Mouse (Mus musculus) kidney, postnatal 36 days (tissue): ENCODE data around the gene Klra17.
"Not testable (repeated sequence)": the region's sequence is repeated elsewhere in the genome, so short reads cannot be mapped to it uniquely, and the experiment has no call there.

Experiments used
- DNase-seq, 2 experiments: peaks; one replicate each; pipeline ENCODE4 v3.0.0; 2021 to 2022; ENCODE audit warnings: mixed read lengths in 2 of 2

The Klra17 gene

GRCm38 (mm10) chr6:129876549-129876948 lies at the start of gene Klra17:
TSS of gene Klra17 (minus strand) at chr6:129876672.
- DNase-seq: no peak

DNA sequence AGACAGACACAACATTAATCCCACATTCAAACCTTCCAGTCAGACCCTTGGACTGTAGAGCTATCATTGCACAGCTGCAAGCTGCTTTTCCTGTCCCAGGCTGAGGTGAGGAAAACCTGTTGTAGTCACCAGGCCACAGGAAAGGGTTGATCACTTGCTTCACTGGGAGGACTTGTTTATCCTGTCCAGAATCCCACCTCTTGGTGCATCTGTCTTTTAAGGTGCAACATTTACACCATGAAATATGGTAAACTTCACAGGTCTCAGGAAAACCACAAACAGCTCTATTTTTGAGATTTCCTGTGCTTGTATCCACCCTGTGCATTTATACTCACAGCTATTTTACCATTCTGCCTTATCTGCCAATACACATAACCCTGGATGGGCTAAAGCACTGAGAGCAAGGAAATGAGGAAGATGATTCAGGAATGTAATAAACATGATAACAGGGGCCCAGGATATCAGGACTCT lies 41.0 kb upstream of the Klra17 start, which contains the start of gene Klra5:
TSS of gene Klra5 (minus strand) at position 175 of the 471 bp plus-strand sequence.
- not testable (repeated sequence) for DNase-seq

DNA sequence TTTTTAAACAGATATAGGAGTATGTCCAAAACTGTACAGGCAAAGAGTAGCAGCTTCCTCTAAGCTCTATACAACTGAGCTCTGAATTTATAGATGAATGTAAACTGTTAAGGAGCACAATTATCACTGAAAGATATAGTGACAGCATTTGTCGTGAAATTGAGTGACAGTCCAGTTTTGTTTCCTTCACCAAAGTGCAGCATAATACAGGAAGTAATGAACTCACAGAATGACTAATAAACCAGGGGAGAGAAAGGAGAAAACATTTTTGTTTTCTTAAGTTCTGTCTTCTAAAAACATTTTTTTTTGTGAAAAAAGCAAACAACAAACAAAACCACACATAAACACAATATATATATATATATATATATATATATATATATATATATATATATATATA lies 40.5 kb upstream of the Klra17 start:
- DNase-seq: no peak

- DNase-seq: no peak
Observed at GRCm38 (mm10) chr6:129882525-129882924, 6.1 kb upstream of the Klra17 start.

DNA sequence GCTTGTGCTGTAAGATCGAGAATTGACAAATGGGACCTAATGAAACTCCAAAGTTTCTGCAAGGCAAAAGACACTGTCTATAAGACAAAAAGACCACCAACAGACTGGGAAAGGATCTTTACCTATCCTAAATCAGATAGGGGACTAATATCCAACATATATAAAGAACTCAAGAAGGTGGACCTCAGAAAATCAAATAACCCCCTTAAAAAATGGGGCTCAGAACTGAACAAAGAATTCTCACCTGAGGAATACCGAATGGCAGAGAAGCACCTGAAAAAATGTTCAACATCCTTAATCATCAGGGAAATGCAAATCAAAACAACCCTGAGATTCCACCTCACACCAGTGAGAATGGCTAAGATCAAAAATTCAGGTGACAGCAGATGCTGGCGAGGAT lies 14.1 kb downstream of the Klra17 start, which contains the start of gene Gm17631:
TSS of gene Gm17631 (plus strand) at position 301 of the 400 bp plus-strand sequence.
- DNase-seq: not testable (repeated sequence)

GRCm38 (mm10) chr6:129825559-129825958 lies 50.9 kb downstream of the Klra17 start:
- DNase-seq: no peak

- no peak for DNase-seq
Observed at GRCm38 (mm10) chr6:129824004-129824403, 52.5 kb downstream of the Klra17 start.

GRCm38 (mm10) chr6:129817731-129818130 lies 58.7 kb downstream of the Klra17 start:
- DNase-seq: no peak

- DNase-seq: not testable (repeated sequence)
Observed at GRCm38 (mm10) chr6:129784170-129784569, 92.3 kb downstream of the Klra17 start, which contains the start of gene Gm156. TSS of gene Gm156 (minus strand) at chr6:129784270.
